Mouse (Mus musculus) testis, postnatal 10 days (tissue): ENCODE measurements at regions not wholly inside any gene's neighbourhood (a gene's known extent, or its start where the extent isn't known, plus 50 kb on each side); places are given as distances from the start of the nearest gene placed in this dataset.
"Not testable (repeated sequence)": the region's sequence is repeated elsewhere in the genome, so short reads cannot be mapped to it uniquely, and the experiment has no call there.

ENCODE experiments used
- DNase-seq: peaks from one replicate; pipeline ENCODE4 v3.0.0; 2021; ENCODE audit warnings: low spot score

DNA sequence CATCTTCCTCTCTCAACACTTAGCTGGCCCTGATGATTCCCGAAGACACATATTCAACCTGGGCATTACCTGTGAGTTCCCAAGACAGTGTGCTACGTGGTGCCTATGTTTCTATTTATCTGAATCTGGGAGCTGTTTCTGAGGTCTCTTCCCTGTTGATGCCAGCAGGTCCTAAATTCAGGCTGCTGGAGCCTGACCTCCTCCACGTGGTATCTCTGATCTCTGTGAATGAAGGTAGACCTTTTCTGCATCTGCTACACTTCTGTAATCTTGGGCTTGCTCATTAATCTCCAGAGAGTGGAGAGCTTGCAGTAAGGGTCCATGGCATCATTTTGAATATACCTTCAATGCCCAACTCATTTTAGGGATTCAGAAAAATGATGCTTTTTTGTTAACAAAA, 215.8 kb downstream of the Pten start:
- DNase-seq, result no peak

DNA sequence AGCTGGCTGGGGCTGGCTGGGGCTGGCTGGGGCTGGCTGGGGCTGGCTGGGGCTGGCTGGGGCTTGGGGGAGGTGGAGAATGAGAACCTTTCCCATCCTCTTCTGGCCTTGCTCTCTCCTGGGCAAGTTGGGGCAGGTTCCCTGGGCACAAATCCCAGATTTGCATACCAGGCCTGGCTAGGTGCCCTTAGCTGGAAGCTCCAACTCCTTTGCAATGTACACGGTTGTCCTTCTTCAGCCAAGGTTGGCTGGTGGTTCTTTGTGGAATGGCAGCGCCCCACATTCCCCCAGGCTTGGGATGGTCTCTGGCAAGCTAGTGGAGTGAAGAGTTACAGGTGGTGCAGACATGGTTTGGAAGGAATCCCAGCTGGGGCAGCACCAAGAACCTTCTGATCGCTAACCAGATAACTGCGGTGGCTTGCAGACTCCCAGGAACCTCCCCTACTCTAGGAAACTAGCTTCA, 217.5 kb downstream of the Pten start:
- DNase-seq, result no peak

DNA sequence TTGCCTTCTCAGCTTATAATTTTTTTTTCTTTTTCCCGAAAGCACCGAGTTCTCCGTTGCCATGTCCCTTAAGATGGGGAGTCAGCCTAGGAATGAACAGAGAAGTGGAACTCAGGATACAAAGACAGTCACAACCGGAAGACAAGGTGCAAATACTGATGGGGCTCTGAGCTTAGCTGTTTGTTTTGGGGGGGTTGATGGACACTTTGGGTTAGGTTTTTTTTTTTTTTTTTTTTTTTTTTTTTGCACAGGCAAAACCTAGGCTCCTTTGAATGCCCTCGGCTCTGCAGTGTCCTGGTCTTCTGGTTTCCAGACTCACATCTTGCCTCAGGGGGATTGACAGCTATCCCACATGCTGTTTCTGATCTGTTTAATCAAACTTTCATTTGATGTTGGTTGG, 218.0 kb downstream of the Pten start:
- no peak for DNase-seq

DNA sequence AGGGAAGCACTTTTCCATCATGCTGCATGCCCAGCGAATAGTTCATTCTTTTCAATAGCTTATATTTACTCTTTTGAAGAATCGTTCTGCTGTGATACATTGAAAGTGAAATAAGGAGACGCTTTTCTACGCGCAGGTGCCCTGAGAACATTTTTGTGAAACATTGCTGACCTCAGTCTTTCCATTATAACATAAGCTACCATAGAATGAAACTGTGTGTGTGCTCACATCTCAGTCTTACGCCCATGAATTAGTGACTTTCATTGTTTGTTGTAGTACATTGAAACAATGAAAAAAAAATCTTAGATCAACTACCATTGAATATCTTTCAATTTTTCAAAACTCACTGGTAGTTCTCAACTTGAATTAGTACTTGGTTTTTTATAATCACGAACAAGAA, 219.2 kb downstream of the Pten start:
- DNase-seq, result no peak

DNA sequence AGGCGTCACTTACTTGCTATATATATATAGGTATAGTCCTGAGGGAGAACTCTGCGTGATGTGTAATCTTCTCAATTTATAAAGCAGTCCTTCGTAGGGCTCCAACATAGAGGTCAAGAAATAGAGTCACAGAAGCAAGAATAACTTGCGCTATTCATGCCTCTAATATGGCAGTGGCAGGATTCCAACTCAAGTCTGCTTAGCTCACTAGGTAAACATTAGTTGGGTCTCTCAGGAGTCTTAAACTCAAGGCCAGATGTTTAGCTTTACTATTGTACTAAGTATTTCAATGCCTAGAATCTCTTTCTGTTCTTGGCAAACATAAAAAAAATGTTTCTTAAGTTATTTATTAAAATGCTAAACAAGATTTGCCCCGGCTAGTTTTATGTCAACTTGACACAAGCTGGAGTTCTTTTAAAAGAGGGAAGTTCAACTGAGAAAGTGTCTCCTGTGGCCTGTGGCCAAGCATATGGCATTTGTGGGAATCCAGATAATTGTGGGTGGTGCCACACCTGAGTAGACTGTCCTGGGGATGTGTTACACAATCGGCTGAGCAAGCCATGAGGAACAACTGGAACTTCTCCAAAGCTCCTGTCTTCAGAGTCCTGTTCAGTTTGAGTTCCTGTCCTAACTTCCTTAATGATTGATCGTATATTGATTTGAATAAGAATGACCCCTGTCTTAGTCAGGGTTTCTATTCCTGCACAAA, 220.9 kb downstream of the Pten start:
- DNase-seq, result no peak

DNA sequence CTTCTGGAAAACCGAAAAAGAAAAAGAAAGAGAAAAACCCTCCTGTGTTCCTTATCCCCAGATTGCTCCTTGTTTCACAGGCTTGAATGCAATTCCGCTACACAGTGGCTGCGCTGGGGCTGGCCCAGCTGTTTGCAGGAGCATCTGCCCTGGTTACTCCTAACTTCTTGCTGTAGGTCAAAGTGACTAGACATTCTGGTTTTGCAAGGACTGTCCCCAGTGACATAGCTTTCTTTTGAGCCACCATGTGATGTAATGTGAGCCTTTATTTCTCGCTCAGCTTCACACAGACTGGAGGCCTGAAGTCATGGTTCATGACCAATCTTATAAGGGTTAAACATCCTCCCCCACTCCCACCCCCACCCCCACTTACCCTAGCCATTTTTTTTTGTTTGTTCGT, 222.8 kb downstream of the Pten start:
- DNase-seq, result no peak

DNA sequence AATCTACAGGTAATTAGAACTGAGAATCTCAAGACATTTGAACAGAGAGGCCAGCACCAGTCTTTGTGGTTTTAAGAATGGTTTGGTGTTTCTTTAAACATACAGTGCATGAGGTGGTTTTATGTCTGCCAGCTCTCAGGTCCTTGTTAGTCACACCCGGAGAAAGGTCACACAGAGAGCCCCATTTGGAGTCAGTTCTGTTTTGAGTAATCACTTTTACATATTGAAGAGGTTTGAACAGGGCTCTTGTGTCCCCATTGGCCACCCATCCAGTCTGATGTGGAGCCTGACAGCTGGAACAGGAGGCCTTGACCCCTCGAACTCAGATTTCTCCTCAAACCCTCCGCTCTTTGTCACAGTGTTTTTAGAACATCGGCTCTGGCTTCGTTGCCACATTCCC, 231.4 kb downstream of the Pten start:
- no peak for DNase-seq

DNA sequence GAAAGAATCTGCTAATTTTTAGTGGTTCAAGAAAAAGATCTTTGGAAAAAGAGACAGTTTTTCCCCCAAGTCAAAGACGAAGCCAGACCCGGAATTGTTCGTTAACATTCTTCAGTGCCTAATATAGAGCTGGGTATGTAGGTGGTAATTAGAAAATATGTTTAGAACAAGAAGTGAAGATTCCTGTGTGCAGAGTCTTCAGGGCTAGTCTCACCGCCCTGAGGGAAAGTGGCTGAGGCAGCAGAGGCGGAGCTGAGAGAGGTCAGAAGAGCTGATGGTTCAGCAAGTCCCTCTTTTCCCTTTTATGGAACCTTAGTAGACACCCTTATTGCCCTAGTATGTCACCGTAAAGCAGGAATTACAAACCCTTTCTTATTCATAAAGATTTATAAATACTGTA, 232.0 kb downstream of the Pten start:
- no peak for DNase-seq

DNA sequence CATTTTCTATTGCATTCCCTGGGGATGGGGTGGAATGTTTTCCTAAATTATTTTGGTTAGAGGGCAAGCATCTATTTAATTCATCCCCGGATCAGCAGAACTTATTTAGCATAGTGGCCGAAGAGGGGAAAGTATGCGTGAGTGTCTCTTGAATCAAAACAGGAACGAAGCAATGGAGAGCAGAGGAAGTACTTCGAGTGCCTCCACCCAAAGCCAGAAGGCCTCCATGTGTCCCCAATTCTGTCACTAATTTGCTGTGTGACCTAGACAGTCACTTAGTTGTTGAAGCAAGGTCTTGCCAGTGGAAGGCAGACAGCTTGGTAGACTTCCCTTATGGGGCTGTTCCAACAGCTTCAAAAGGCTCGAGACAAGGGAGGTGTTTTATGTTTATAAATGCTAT, 233.3 kb downstream of the Pten start:
- no peak for DNase-seq

DNA sequence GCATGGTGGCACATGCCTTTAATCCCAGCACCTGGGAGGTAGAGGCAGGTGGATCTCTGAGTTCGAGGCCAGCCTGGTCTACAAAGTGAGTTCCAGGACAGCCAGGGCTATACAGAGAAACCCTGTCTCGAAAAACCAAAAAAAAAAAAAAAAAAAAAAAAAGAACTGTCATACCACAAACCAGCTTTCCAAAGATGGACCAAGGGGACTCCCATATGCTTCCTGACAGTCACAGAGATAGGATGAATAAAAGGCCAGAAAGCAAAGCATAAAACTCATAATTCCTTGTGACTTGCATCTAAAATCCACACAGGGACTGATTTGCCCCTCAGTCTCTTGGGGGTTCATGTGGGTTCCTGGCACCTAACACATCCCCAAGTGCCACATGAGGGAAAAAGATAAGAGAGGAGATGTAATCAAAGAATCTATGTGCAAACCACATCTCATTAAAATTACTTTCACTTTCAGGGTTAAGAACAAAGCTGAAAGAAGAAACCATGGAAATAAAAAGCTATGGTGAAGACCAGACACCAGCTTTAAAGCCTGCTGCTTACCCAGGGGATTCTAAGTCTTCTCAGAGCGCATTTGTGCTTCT, 241.4 kb downstream of the Pten start:
- no peak for DNase-seq

DNA sequence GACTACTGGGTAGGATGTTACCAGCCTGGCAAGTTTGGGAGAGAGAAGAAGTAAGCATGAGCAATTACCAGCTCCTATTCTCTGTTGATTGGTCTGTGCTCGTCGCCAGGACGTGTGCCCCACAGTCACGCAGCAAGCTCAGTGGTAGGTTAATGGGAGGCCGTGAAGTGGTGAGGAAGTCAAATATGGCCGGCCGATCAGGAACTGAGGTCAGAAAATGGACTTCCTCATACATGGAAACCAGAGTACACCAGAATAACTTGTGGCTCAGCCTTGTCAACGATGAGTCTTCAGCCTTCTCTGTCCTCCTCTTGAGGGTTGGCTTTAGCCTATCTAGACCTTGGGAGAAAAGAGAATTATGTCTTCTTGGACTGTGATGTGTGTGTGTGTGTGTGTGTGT, 250.3 kb downstream of the Pten start:
- no peak for DNase-seq

DNA sequence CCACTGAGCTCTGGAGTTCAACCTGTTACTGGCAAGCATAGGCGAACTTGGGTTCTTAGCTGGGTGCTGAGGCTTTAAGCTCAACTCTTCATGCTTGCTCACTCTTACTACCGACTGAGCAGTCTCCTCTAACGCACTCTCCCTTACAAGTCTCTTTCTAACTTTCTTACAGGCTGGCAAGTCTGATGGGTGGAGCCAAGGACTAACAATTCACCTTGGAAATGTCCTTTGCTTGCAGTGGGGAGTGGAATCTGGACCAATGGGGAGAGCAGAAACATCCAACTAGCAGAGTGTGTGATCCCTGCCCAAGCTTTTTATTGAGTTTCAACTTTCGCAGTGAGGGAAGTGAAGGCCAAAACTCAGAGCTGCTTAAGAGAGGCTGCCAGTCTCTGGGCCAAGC, 250.8 kb downstream of the Pten start:
- no peak for DNase-seq

DNA sequence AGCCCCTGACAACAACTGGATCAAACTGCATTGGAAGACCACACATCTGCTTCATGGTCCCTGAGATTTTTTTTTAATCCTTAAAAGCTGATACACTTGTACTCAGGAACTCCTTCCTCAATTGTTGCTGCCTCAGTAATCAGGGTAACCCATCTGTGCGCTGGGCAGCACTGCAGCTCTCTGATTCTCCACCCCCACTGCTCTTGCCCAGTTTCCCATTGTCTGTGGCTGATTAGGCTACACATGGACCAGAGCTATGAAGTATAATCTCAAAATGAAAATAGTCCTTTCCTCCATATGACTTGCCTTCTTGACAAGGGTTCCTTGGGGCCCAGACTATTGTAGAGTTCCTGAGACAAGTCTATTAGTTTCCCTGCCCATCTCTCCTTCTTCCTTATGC, 251.5 kb downstream of the Pten start:
- DNase-seq, result no peak

DNA sequence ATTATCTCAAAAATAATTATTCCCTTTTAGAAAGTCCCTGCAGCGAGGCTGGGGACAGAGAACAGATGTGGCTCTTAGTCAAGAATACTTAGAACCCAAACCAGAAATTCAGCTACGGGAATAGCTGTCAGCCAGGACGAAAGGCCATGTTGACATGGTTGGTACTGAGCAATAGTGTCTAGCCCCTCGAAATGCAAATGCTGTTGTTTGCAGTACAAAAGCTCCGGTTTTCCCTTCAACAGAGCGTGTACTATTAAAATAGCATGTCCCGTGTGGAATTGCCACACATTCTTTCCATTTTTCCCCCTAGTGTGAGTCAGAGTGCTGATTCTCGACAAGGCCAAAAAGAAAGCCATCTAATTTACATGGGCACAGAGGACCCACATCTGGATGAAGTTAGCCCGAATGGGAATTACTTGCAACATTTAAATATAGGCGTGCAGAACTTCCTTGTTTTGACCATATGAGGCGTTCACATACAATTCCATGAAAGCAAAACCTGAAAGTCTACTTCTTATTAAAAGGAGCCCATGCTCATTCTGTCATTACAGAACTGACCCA, 253.7 kb downstream of the Pten start:
- DNase-seq, result no peak

DNA sequence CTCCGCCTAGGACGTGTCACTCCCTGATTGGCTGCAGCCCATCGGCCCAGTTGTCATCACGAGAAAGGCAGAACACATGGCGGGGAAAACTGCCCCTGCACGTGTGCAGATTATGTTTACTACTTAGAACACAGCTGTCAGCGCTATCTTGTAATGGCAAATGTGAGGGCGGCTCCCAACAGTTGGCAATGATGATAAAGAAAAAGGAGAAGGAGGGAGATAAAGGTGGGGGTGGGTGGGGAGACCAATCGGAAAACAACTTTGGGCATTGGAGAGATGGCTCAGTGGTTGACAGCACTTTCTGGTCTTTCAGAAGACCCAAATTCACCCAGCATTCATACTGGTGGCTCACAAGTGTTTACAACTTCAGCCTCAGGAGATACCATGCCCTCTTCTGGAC, 257.6 kb downstream of the Pten start:
- not testable (repeated sequence) for DNase-seq

DNA sequence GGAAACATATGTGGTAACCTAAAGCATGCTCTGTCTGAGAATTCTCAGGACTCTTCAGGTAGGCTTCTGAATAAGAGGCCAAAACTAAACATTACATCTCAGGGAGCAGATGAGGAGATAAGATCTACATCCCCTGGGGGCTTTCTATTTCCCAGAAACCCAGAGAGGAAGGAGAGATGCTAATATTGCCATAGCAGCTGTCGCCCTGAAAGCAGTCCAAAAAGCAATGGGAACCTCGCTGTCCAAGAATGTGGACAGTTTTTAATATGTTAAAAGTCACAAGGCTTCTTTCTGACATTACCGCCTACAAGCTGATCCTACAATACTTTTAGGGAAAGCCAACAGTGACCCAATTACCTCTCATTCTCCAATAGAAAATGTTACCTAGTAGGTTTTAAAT, 263.9 kb downstream of the Pten start:
- DNase-seq, result no peak

DNA sequence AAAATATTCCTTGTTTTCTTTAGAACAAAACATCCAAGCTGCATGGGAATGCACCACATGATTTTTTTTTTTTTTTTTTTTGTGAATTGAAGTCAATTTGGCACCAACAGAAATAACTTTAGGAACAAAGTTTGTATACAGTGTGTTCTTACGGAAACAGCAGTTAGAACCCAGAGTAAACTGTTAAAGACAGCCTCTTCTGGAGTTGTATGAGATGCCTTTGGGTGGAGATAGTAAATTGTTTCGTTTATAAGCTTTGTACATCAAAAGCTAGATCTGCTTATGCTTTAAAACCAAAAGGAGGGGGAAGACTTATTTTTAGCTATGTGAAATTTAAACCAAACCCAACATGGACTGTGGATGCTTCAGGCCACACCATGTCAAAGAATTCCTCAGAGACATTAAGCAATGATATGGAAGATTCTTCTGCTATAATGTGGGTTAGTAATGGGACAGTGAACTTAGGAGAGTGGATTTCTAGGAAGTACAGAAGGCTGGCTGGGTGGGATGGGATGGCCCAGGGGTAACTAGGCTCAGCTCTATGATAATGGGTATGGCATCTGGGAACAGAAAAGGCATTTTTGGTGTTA, 265.6 kb downstream of the Pten start:
- DNase-seq, result no peak

DNA sequence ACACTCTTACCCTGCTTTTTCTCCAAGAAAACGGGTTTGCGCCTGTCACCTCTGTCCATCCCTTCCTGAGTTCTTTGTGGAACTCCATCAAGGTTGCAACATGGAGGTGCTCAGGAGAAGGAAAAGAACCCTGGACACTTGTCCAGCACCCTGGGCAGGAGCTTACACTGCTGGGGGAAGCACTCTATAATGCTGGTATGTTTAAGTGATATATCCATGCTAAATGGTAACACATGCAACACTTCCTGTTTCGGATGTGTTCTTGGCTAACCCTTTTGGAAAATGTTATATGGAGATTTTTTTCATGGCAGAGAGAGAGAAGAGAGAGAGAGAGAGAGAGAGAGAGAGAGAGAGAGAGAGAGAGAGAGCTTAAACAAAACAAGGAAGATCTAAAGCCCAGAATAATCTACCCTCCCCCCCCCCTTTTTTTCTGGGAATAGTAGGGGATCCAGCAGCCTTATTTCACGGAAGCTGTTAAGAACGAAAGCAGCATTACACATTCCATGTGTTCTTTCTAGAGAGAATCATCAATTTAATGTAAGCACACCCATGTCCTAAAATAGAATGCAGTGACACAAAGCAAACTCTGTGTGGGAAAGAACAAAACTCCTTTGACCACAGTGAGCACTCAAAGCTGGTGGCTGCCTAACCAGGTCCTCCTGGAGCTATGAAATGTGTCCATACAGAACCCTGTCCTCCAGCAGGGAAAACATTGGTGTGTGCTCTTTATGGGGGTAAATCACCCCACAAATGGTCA, 272.6 kb downstream of the Pten start:
- no peak for DNase-seq

DNA sequence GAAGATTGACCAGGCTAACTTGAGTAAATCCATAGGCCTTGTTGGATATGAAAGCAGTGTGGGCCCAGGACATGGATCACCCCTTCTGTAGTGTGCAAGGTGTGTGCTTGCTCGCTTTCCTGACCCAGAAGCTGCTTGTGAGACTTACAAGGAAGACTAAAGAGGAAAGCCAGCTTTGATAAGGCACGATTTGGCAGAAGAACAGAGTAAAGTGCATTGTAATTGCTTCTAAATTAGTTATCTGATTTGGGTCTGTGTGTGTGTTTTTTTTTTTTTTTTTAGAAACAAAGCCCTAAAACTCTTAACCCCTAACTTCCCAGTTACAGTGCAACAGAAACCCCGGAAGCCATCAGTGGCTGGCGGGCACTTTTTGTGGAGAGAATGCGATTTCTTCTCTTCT, 283.2 kb downstream of the Pten start:
- DNase-seq, result no peak

DNA sequence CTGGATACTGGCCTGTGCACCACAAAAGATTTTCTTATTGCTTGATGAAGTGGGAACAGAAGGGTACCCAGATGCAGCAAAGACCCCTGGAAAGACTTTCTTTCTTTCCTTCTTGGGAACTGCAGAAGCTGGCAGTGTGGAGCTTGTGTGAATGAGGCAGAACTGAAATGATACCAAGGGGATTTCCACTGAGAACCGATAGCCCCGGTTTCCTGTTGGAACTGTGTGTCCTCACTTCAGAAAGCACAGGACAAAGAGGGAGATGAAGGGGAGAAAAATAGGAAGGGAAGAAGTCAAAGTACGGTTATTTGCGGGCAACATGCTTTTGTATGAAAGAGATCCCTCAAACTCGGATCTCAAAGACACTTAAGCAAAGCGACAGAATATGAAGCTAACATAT, 283.7 kb downstream of the Pten start:
- DNase-seq, result no peak

DNA sequence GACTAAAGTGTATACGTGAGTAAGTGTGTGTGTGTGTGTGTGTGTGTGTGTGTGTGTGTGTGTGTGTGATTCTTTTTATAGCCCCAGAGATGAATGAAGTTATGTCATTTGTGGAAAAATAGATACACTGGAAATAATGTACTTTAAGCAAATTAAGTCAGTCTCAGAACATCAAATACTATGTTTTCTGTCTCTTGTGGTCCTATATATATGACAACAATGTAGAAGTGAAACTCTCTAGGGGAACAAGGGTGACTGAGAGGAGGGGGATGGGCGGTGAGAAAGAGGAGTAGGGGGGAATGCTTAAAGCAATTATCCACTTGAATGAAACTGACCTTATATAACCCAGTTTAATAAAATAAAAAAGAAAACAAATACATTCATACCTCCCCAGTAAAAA, 285.5 kb downstream of the Pten start:
- DNase-seq, result no peak

DNA sequence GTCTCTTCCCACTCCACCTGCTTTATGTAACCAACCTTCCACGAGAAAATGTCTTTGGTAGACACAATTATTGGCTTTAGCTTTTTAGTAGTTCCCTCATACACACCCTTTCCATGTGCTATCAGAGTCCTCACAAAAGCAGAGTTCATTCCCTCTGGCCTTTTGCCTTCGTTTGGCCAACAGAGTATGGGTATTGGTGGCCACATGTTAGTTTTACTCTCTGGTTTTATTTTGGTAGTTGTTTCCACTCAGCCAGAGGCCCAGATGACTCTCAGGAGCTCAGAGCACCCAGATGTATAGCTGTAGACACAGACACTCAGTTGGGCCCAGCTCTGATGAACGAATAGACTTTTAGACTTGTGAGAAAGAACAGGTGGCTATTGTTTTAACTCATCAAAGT, 286.4 kb downstream of the Pten start:
- no peak for DNase-seq
